16 mouse cellular contexts compared by ENCODE assay signal in the genomic region with DNA sequence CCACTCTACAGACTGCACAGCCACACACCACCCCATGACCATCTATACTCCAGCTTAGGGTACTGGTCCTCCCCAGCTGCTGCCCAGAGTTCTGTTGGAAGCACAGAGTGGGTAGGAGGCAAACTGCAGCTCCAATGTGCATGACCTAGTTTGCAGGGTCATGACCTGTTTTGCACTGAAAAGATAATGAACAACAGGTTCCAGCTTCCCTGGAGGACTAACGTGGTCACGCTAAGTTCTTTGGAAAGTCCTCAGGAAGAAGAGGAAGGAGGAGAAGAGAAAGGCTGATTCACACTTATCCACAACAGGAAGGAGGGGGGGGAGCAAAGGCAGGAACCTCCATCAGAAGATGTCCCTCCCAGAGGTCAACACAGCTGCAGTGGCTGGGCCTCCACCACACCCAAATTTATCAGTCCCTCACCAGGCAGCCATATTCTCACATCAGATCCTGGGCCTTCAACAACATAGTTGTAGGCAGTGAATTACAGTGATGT. TPM values are rescaled to one million over a fixed set of nuclear protein-coding genes. Genes with fewer than 3 reads are reported as not detected.
DNase-seq lines count a peak whose midpoint lies in the region; ATAC-seq and TF ChIP-seq lines count a peak whose summit lies in the region.
"Had no signal": no experiment of that assay in that cellular context is flagged by ENCODE, and none has a peak within 500 bp of the region (broad histone marks: within the 10 kb centered on the region; RNA-seq: fewer than 3 reads in every experiment).

No protein-coding gene starts in this region.

- no peak overlapping the region for H3K4me2 ChIP-seq in lung, embryonic 16.5 days (ENCODE audit: low read depth, low read length)
- no peak overlapping the region for H3K4me2 ChIP-seq in heart, embryonic 12.5 days
- H3K4me2 ChIP-seq: forebrain, embryonic 13.5 days; heart, embryonic 15.5 days; midbrain, embryonic 12.5 days had no signal

- peaks cover 30% of the 10 kb centered on the region for H3K4me1 ChIP-seq in lung, embryonic 16.5 days (replicated peaks; ENCODE audit: control insufficient read depth, insufficient read depth, low read length)
- peaks cover 52% of the 10 kb centered on the region for H3K4me1 ChIP-seq in heart, embryonic 12.5 days (replicated peaks)

- TF ChIP-seq CTCF in gastrocnemius, adult 2 months (IDR thresholded peaks at IDR 0.05) = no peak

- intact Hi-C loops in gastrocnemius, adult 2 months (cut with DNase I) = no loop called here

- H3K4me3 ChIP-seq in gastrocnemius, adult 2 months = no peak overlapping the region; the same call in 1 of the 2 replicates
- H3K4me3 ChIP-seq in lung, embryonic 16.5 days (ENCODE audit: low read length) = no peak overlapping the region
- no peak overlapping the region for H3K4me3 ChIP-seq in heart, embryonic 12.5 days
- no peak overlapping the region for H3K4me3 ChIP-seq in macrophage (ENCODE audit: inconsistent target)
- H3K4me3 ChIP-seq: forebrain, embryonic 13.5 days; heart, embryonic 15.5 days; midbrain, embryonic 12.5 days had no signal

- no peaks in the 10 kb centered on the region for H3K9me3 ChIP-seq in lung, embryonic 16.5 days (ENCODE audit: control insufficient read depth, low read length)
- H3K9me3 ChIP-seq in heart, embryonic 12.5 days (replicated peaks) = no peaks in the 10 kb centered on the region
- H3K9me3 ChIP-seq: forebrain, embryonic 13.5 days; heart, embryonic 15.5 days; midbrain, embryonic 12.5 days had no signal

- no peak overlapping the region for H3K9ac ChIP-seq in lung, embryonic 16.5 days (ENCODE audit: low read length)
- 0 out of 2 replicates have a peak overlapping the region, but pooled peaks have one; percentile 23 for H3K9ac ChIP-seq in heart, embryonic 12.5 days
- H3K9ac ChIP-seq: forebrain, embryonic 13.5 days; heart, embryonic 15.5 days; midbrain, embryonic 12.5 days had no signal

- H3K27ac ChIP-seq in gastrocnemius, adult 2 months = peak overlapping the region; percentile 69
- H3K27ac ChIP-seq in lung, embryonic 16.5 days (ENCODE audit: low read length) = peak overlapping the region; percentile 24; the same call in 1 of the 2 replicates
- 0 out of 2 replicates have a peak overlapping the region, but pooled peaks have one; percentile 12 for H3K27ac ChIP-seq in heart, embryonic 12.5 days (ENCODE audit: poor library complexity, severe bottlenecking)
- peak overlapping the region; percentile 97 for H3K27ac ChIP-seq in macrophage
- H3K27ac ChIP-seq: forebrain, embryonic 13.5 days; heart, embryonic 15.5 days; midbrain, embryonic 12.5 days had no signal

- 67% methylated on average over 2 of the region's 2 CpGs for WGBS in lung, embryonic 16.5 days
- WGBS in heart, embryonic 12.5 days = 62% methylated on average over 2 of the region's 2 CpGs
- WGBS in macrophage (ENCODE audit: missing documents) = 23% methylated on average over 2 of the region's 2 CpGs

- DNase-seq in gastrocnemius, adult 2 months = peak; percentile 44
- DNase-seq in gastrocnemius, postnatal 10 days = no peak
- no peak for DNase-seq in lung, adult 18-20 months
- no peak for DNase-seq in urinary bladder, postnatal 36 days (ENCODE audit: low spot score in 2 of 2)
- no peak for DNase-seq in thymus, postnatal 4 days
- DNase-seq: embryo, embryonic 11 days had no signal

- ATAC-seq in lung, embryonic 16.5 days (ENCODE audit: low read depth) = no peak
- peak; percentile 54 for ATAC-seq in heart, embryonic 12.5 days (ENCODE audit: insufficient number of reproducible peaks, low FRiP score)
- ATAC-seq: forebrain, embryonic 13.5 days; intestine, embryonic 16.5 days had no signal

- H3K79me2 ChIP-seq in macrophage (ENCODE audit: inconsistent target) = peaks cover 65% of the 10 kb centered on the region

- peaks cover 16% of the 10 kb centered on the region for H3K36me3 ChIP-seq in lung, embryonic 16.5 days (ENCODE audit: control insufficient read depth, insufficient read depth, low read length)
- H3K36me3 ChIP-seq in heart, embryonic 12.5 days = peaks cover 36% of the 10 kb centered on the region
- H3K36me3 ChIP-seq in macrophage (ENCODE audit: inconsistent target) = peaks cover 20% of the 10 kb centered on the region; the same call in 1 of the 2 replicates

- no peaks in the 10 kb centered on the region for H3K27me3 ChIP-seq in lung, embryonic 16.5 days (ENCODE audit: control insufficient read depth, insufficient read depth, low read depth, low read length)
- no peaks in the 10 kb centered on the region for H3K27me3 ChIP-seq in heart, embryonic 12.5 days (replicated peaks)
- H3K27me3 ChIP-seq: forebrain, embryonic 13.5 days; heart, embryonic 15.5 days; midbrain, embryonic 12.5 days had no signal

RNA-seq across cellular contexts. Expression of a gene that starts 3.5 kb away (rescaled TPM):
- 1 to 10 TPM; 5.2 to 8.0 TPM for total RNA-seq in gastrocnemius, adult 2 months (2021)
- total RNA-seq in gastrocnemius, postnatal 10 days (2021) = 10 to 100 TPM; 12.0 to 15.6 TPM
- polyA plus RNA-seq in lung, embryonic 16.5 days (2015; fragmentation: Nextera tagmentation; extraction: Ambion mirVana) = 19.0 and 22.5 TPM in 2 replicates
- 10.7 and 12.6 TPM in 2 replicates for polyA plus RNA-seq in heart, embryonic 12.5 days (2016; fragmentation: Nextera tagmentation; extraction: Ambion mirVana)
- total RNA-seq in macrophage (2018; cell fraction: chromatin; rRNA removed) = 100 to 1,000 TPM; 229 to 803 (median 498) TPM
- total RNA-seq in macrophage (2018; cell fraction: cytosol; rRNA removed) = 100 to 1,000 TPM in 23 of 26 experiments, 10 to 100 TPM in 3; 87.0 to 154 (median 126) TPM
- total RNA-seq in macrophage (2018; cell fraction: nucleus; rRNA removed) = 100 to 1,000 TPM; 124 to 721 (median 374) TPM
- 86.6 to 195 TPM (median 145 TPM) in 3 replicates for polyA plus RNA-seq in macrophage (2018)

RNA-seq across cellular contexts. Expression of a gene that starts 12.8 kb away (rescaled TPM):
- total RNA-seq in gastrocnemius, adult 2 months (2021) = not detected
- total RNA-seq in gastrocnemius, postnatal 10 days (2021) = not detected
- 0.24 TPM in 1 of 2 replicates, not detected in the other for polyA plus RNA-seq in lung, embryonic 16.5 days (2015; fragmentation: Nextera tagmentation; extraction: Ambion mirVana)
- not detected in 2 replicates for polyA plus RNA-seq in heart, embryonic 12.5 days (2016; fragmentation: Nextera tagmentation; extraction: Ambion mirVana)
- not detected for total RNA-seq in macrophage (2018; cell fraction: chromatin; rRNA removed)
- total RNA-seq in macrophage (2018; cell fraction: cytosol; rRNA removed) = not detected
- total RNA-seq in macrophage (2018; cell fraction: nucleus; rRNA removed) = not detected
- polyA plus RNA-seq in macrophage (2018) = not detected in 3 replicates
- total RNA-seq: adrenal gland, postnatal 4 days; left cerebral cortex, postnatal 25 days had no signal
- polyA plus RNA-seq: forebrain, embryonic 13.5 days; heart, embryonic 15.5 days; intestine, embryonic 16.5 days; midbrain, embryonic 12.5 days; neural tube, embryonic 14.5 days had no signal

RNA-seq across cellular contexts. Expression of a gene that starts 29.3 kb away (rescaled TPM):
- total RNA-seq in gastrocnemius, adult 2 months (2021) = 1 to 10 TPM; 2.8 to 3.7 TPM
- total RNA-seq in gastrocnemius, postnatal 10 days (2021) = 1 to 10 TPM; 5.6 TPM
- 21.6 and 22.8 TPM in 2 replicates for polyA plus RNA-seq in lung, embryonic 16.5 days (2015; fragmentation: Nextera tagmentation; extraction: Ambion mirVana)
- polyA plus RNA-seq in heart, embryonic 12.5 days (2016; fragmentation: Nextera tagmentation; extraction: Ambion mirVana) = 9.7 and 11.2 TPM in 2 replicates
- total RNA-seq in macrophage (2018; cell fraction: chromatin; rRNA removed) = 100 to 1,000 TPM in 2 of 26 experiments, 10 to 100 TPM in 21, 1 to 10 TPM in 3; 6.2 to 128 (median 19.9) TPM
- total RNA-seq in macrophage (2018; cell fraction: cytosol; rRNA removed) = 1 to 10 TPM; 1.7 to 4.5 (median 3.0) TPM
- 100 to 1,000 TPM in 1 of 26 experiments, 10 to 100 TPM in 21, 1 to 10 TPM in 4; 3.3 to 115 (median 18.1) TPM for total RNA-seq in macrophage (2018; cell fraction: nucleus; rRNA removed)
- polyA plus RNA-seq in macrophage (2018) = 3.3 to 10.6 TPM (median 4.3 TPM) in 3 replicates

RNA-seq across cellular contexts. Expression of a gene that starts 44.2 kb away (rescaled TPM):
- 10 to 100 TPM; 26.4 to 32.9 TPM for total RNA-seq in gastrocnemius, adult 2 months (2021)
- 10 to 100 TPM; 12.6 to 12.9 TPM for total RNA-seq in gastrocnemius, postnatal 10 days (2021)
- polyA plus RNA-seq in lung, embryonic 16.5 days (2015; fragmentation: Nextera tagmentation; extraction: Ambion mirVana) = 4.7 and 7.0 TPM in 2 replicates
- polyA plus RNA-seq in heart, embryonic 12.5 days (2016; fragmentation: Nextera tagmentation; extraction: Ambion mirVana) = 1.1 and 1.2 TPM in 2 replicates
- 100 to 1,000 TPM in 11 of 26 experiments, 10 to 100 TPM in 15; 18.5 to 254 (median 80.7) TPM for total RNA-seq in macrophage (2018; cell fraction: chromatin; rRNA removed)
- total RNA-seq in macrophage (2018; cell fraction: cytosol; rRNA removed) = 100 to 1,000 TPM in 18 of 26 experiments, 10 to 100 TPM in 8; 39.9 to 208 (median 143) TPM
- 100 to 1,000 TPM in 16 of 26 experiments, 10 to 100 TPM in 10; 39.3 to 284 (median 118) TPM for total RNA-seq in macrophage (2018; cell fraction: nucleus; rRNA removed)
- polyA plus RNA-seq in macrophage (2018) = 41.8 to 184 TPM (median 113 TPM) in 3 replicates

Comparison
In these comparisons a context has a peak if more than half of its experiments do, and no peak if none do; other contexts are left out.
1. H3K27ac ChIP-seq: peak in every context shown above with its lines; median percentile 97 in macrophage; 69 in gastrocnemius, adult 2 months; 24 in lung, embryonic 16.5 days; 12 in heart, embryonic 12.5 days.